Mouse (Mus musculus): ENCODE data around the gene Mup4.
"Not testable (repeated sequence)": the region's sequence is repeated elsewhere in the genome, so short reads cannot be mapped to it uniquely, and the experiment has no call there.

The Mup4 gene

GRCm38 (mm10) chr4:59960610-59961009 is at the start of gene Mup4:
Mup4 (minus strand) TSS chr4:59960710.
- no peak for DNase-seq

DNA sequence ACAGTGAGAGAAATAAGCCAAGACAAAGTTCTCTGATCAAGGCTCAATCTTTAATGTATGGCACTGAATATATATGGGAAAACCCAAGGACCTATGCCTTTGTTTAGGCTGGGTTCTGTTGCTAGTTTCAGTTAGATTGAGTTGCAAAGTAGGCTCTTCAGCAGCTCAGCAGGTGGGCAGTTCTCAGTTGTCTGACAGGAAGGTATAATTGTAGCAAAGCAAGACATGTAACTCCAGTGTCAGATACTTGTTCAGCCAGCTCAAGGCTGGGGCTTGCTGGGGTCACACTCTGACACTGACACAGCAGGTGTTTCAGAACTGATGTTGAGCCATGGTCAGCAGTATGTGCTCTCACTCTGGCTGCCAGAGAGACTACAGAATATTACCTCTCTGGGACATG is 37.4 kb upstream of the Mup4 start:
- DNase-seq, result not testable (repeated sequence)

GRCm38 (mm10) chr4:59963405-59964344 is 3.2 kb upstream of the Mup4 start, which contains the start of gene Mup6:
Mup6 (plus strand) TSS chr4:59964294.
- no peak for DNase-seq

- DNase-seq, result no peak
These were observed 23.0 kb downstream of the Mup4 start for GRCm38 (mm10) chr4:59937543-59937942.

GRCm38 (mm10) chr4:59932505-59933281 is 27.8 kb downstream of the Mup4 start:
- peak; percentile 31 for DNase-seq

GRCm38 (mm10) chr4:59928347-59928746 is 32.2 kb downstream of the Mup4 start:
- DNase-seq, result peak; percentile 73

DNA sequence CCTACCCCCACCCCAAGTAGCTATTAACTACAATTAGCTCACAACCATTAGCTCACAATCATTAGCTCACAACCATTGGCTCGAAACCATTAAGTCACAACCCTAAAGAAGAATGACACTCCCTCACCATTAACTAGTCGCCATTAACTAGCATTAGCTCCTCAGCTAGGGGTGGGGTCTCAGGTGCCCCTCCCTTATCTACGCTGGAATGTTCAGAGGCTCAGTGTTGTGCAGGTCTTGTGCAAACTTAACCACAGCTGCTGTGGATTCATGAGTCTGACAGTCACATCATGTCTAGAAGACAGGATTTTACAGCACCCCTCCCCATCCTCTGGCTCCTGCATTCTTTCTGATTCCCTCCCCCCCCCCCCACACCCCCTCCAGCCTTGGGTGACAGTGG is 32.8 kb downstream of the Mup4 start:
- DNase-seq, result no peak

- no peak for DNase-seq
These were observed 35.4 kb downstream of the Mup4 start for GRCm38 (mm10) chr4:59925082-59925481.

GRCm38 (mm10) chr4:59917966-59918365 is 42.5 kb downstream of the Mup4 start:
- DNase-seq, result no peak

DNA sequence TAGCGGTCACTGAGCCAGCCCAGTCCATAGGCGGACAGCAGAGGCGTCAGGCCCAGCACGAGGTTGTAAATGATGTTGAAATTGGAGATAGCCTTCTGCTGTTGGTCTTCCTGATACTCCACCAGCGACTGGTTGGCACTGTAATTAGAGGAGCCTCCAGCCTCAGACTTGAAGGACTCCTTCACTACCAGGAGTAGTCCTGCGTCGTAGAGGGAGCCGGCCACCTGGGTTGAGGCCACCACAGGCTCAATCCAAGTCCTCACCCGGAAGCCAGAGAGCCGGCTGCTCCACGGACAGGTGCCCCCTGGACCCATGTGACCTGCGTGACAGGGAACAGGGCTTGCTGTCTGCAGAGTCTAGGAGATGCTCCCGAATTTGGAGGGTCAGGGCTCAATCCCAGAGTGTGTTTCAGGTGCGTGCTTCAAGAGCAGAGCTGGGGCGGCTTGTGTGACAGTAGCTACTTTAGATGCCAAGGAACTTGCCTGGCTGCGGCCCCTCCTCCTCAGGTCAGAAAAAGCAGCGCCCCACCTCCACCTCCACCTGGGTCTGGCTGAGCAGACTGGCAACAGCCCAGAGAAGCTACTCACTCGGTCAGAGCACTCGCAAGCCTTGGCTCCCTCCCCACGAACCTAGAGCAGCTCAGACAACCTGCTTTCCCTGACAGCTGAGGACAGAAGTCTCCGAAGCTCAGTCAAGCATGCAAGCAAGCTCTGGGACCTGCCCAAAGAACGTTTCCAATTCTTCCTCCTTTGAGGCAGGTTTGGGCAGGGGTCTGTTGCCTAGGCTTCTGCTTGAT is 45.7 kb downstream of the Mup4 start, which contains the start of gene Slc46a2:
Slc46a2 (minus strand) TSS at position 449 of the 796 bp plus-strand sequence.
- no peak for DNase-seq

- DNase-seq, result no peak
These were observed 51.7 kb downstream of the Mup4 start for GRCm38 (mm10) chr4:59908785-59909184.

DNA sequence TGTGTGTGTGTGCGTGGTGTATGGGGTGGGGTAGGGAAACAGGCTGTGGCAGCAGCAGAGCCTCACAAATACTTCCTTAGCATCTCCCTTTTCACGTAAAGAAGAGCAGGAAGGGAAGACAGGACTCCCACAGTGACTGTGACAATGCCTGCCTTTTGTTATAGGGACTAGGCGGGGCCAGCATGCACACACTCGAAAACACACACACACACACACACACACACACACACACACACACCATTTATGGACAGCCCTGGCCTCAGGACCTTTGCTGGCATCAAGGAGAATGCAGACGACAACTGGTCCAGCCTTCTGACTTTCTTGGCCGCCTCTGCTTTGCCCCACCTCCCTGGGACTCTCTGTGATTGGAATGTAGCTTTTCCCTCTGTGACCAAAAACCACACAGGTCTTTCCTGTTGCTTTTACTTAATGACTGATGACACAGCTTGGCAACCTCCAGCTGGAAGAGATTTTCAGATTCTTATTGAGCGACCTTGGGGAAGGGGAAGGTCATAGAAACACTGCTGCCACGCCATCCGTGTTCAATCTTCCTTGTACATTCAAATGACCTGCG is 52.8 kb downstream of the Mup4 start:
- DNase-seq, result no peak

- DNase-seq, result no peak
These were observed 53.4 kb downstream of the Mup4 start for GRCm38 (mm10) chr4:59907092-59907491.
